9 mouse cellular contexts compared by ENCODE assay signal in genomic region chr12:40837597-40838337, GRCm38 (mm10).
DNase-seq lines count a peak whose midpoint lies in the region; ATAC-seq and TF ChIP-seq lines count a peak whose summit lies in the region.
"Had no signal": no experiment of that assay in that cellular context is flagged by ENCODE, and none has a peak within 500 bp of the region (broad histone marks: within the 10 kb centered on the region; RNA-seq: fewer than 3 reads in every experiment).

No protein-coding gene starts in this region.

- H3K27me3 ChIP-seq in E14TG2a.4 (ENCODE audit: insufficient read depth, low read length) = no peaks in the 10 kb centered on the region
- no peaks in the 10 kb centered on the region for H3K27me3 ChIP-seq in embryonic facial prominence, embryonic 14.5 days (replicated peaks; ENCODE audit: control insufficient read depth, insufficient read depth, low read length)
- H3K27me3 ChIP-seq in heart, embryonic 10.5 days (ENCODE audit: insufficient read depth, poor library complexity, severe bottlenecking) = no peaks in the 10 kb centered on the region
- H3K27me3 ChIP-seq in kidney, postnatal 0 days (ENCODE audit: insufficient read depth, low read length) = no peaks in the 10 kb centered on the region
- no peaks in the 10 kb centered on the region for H3K27me3 ChIP-seq in liver, adult 2 months (ENCODE audit: control insufficient read depth, insufficient read depth, low read length)
- no peaks in the 10 kb centered on the region for H3K27me3 ChIP-seq in neural tube, embryonic 11.5 days (ENCODE audit: control insufficient read depth, insufficient read depth, low read length)
- H3K27me3 ChIP-seq: heart, embryonic 15.5 days had no signal

- no peak overlapping the region for H3K9ac ChIP-seq in embryonic facial prominence, embryonic 14.5 days (ENCODE audit: low read depth, low read length)
- no peak overlapping the region for H3K9ac ChIP-seq in kidney, postnatal 0 days (ENCODE audit: low read depth, low read length)
- no peak overlapping the region for H3K9ac ChIP-seq in liver, adult 2 months (ENCODE audit: low read depth, low read length)
- H3K9ac ChIP-seq in neural tube, embryonic 11.5 days (ENCODE audit: low read length) = no peak overlapping the region
- H3K9ac ChIP-seq: heart, embryonic 15.5 days had no signal

- no peaks in the 10 kb centered on the region for H3K79me2 ChIP-seq in liver, adult 2 months (ENCODE audit: control insufficient read depth, insufficient read depth, low read length)

- H3K4me3 ChIP-seq in E14TG2a.4 (replicated peaks; ENCODE audit: low read length) = no peak overlapping the region
- no peak overlapping the region for H3K4me3 ChIP-seq in embryonic facial prominence, embryonic 14.5 days (ENCODE audit: low read depth, low read length)
- no peak overlapping the region for H3K4me3 ChIP-seq in heart, embryonic 10.5 days
- no peak overlapping the region for H3K4me3 ChIP-seq in kidney, postnatal 0 days (replicated peaks; ENCODE audit: low read depth, low read length)
- no peak overlapping the region for H3K4me3 ChIP-seq in liver, adult 2 months (ENCODE audit: insufficient read depth, low read depth, low read length)
- H3K4me3 ChIP-seq in neural tube, embryonic 11.5 days (ENCODE audit: low read depth, low read length) = no peak overlapping the region
- H3K4me3 ChIP-seq: heart, embryonic 15.5 days had no signal

- DNase-seq in adrenal gland, postnatal 36 days = peak; percentile 65
- DNase-seq in embryonic facial prominence, embryonic 14.5 days (ENCODE audit: low spot score) = peak; percentile 73
- DNase-seq in heart, embryonic 10.5 days (ENCODE audit: low spot score) = peak; percentile 79
- peak; percentile 83 for DNase-seq in kidney, postnatal 0 days (ENCODE audit: low spot score)
- peak; percentile 38 for DNase-seq in liver, adult 2 months (ENCODE audit: extremely low read depth, low read depth, low spot score)
- DNase-seq in neural tube, embryonic 11.5 days (ENCODE audit: low spot score) = peak; percentile 70
- peak; percentile 74 for DNase-seq in telencephalon, adult 2 months (ENCODE audit: low read depth, low spot score)

- H3K4me1 ChIP-seq in E14TG2a.4 (replicated peaks; ENCODE audit: low read depth, low read length) = peaks cover 42% of the 10 kb centered on the region
- 0 out of 2 replicates have a peak, but pooled peaks cover 7% of the 10 kb centered on the region for H3K4me1 ChIP-seq in embryonic facial prominence, embryonic 14.5 days (ENCODE audit: control insufficient read depth, insufficient read depth, low read length)
- peaks cover 16% of the 10 kb centered on the region for H3K4me1 ChIP-seq in heart, embryonic 10.5 days
- H3K4me1 ChIP-seq in kidney, postnatal 0 days (replicated peaks; ENCODE audit: insufficient read depth, low read length) = 0 out of 2 replicates have a peak, but pooled peaks cover 2% of the 10 kb centered on the region
- no peaks in the 10 kb centered on the region; the same call in 1 of the 2 replicates for H3K4me1 ChIP-seq in liver, adult 2 months (ENCODE audit: control insufficient read depth, insufficient read depth, low read length)
- no peaks in the 10 kb centered on the region for H3K4me1 ChIP-seq in neural tube, embryonic 11.5 days (ENCODE audit: control insufficient read depth, insufficient read depth, low read length)

- 3% methylated on average over 8 of the region's 8 CpGs for WGBS in embryonic facial prominence, embryonic 14.5 days
- 4% methylated on average over 8 of the region's 8 CpGs for WGBS in heart, embryonic 10.5 days
- WGBS in kidney, postnatal 0 days = 2% methylated on average over 8 of the region's 8 CpGs
- 12% methylated on average over 8 of the region's 8 CpGs for WGBS in liver, adult 2 months
- 4% methylated on average over 8 of the region's 8 CpGs for WGBS in neural tube, embryonic 11.5 days

- peak; percentile 58; the same call in 1 of the 2 replicates for ATAC-seq in embryonic facial prominence, embryonic 14.5 days (ENCODE audit: low read depth)
- peak; percentile 33 for ATAC-seq in kidney, postnatal 0 days (replicated peaks; ENCODE audit: low FRiP score, low read depth)
- ATAC-seq in neural tube, embryonic 11.5 days (ENCODE audit: insufficient read depth, low FRiP score, low TSS enrichment) = no peak

- H3K27ac ChIP-seq in embryonic facial prominence, embryonic 14.5 days (replicated peaks; ENCODE audit: low read depth, low read length) = no peak overlapping the region
- no peak overlapping the region for H3K27ac ChIP-seq in heart, embryonic 10.5 days
- H3K27ac ChIP-seq in kidney, postnatal 0 days = no peak overlapping the region
- no peak overlapping the region for H3K27ac ChIP-seq in liver, adult 2 months (replicated peaks; ENCODE audit: insufficient read depth, low read depth, low read length)
- no peak overlapping the region for H3K27ac ChIP-seq in neural tube, embryonic 11.5 days (ENCODE audit: low read depth, low read length)
- H3K27ac ChIP-seq: heart, embryonic 15.5 days had no signal

- no peak overlapping the region for H3K4me2 ChIP-seq in embryonic facial prominence, embryonic 14.5 days (ENCODE audit: low read depth, low read length)
- H3K4me2 ChIP-seq in kidney, postnatal 0 days (ENCODE audit: low read length) = no peak overlapping the region
- no peak overlapping the region for H3K4me2 ChIP-seq in neural tube, embryonic 11.5 days (ENCODE audit: low read depth)
- H3K4me2 ChIP-seq: heart, embryonic 15.5 days had no signal

- peak; percentile 98 for TF ChIP-seq CTCF in E14TG2a.4 (conservative IDR thresholded peaks at IDR 0.05; ENCODE audit: low read length)
- peak; percentile 96 for TF ChIP-seq CTCF in kidney, postnatal 0 days (IDR thresholded peaks at IDR 0.05; ENCODE audit: low read depth)
- TF ChIP-seq CTCF in liver, adult 2 months (IDR thresholded peaks at IDR 0.05; ENCODE audit: low read depth, low read length) = peak; percentile 70

- no peaks in the 10 kb centered on the region for H3K36me3 ChIP-seq in E14TG2a.4 (ENCODE audit: insufficient read depth, low read length)
- 0 out of 2 replicates have a peak, but pooled peaks cover 7% of the 10 kb centered on the region for H3K36me3 ChIP-seq in embryonic facial prominence, embryonic 14.5 days (ENCODE audit: control insufficient read depth, insufficient read depth, low read length)
- no peaks in the 10 kb centered on the region for H3K36me3 ChIP-seq in heart, embryonic 10.5 days
- peaks cover 6% of the 10 kb centered on the region; the same call in 1 of the 2 replicates for H3K36me3 ChIP-seq in kidney, postnatal 0 days (ENCODE audit: insufficient read depth, low read length)
- H3K36me3 ChIP-seq in liver, adult 2 months (ENCODE audit: control insufficient read depth, insufficient read depth, low read length) = peaks cover 20% of the 10 kb centered on the region; the same call in 1 of the 2 replicates
- H3K36me3 ChIP-seq in neural tube, embryonic 11.5 days (ENCODE audit: control insufficient read depth, insufficient read depth, low read length) = no peaks in the 10 kb centered on the region
- H3K36me3 ChIP-seq: heart, embryonic 15.5 days had no signal

- H3K9me3 ChIP-seq in E14TG2a.4 (ENCODE audit: low read length) = no peaks in the 10 kb centered on the region
- no peaks in the 10 kb centered on the region for H3K9me3 ChIP-seq in embryonic facial prominence, embryonic 14.5 days (ENCODE audit: control insufficient read depth, low read length)
- H3K9me3 ChIP-seq in heart, embryonic 10.5 days = no peaks in the 10 kb centered on the region
- H3K9me3 ChIP-seq in kidney, postnatal 0 days (replicated peaks; ENCODE audit: low read length) = no peaks in the 10 kb centered on the region
- H3K9me3 ChIP-seq in neural tube, embryonic 11.5 days (ENCODE audit: control insufficient read depth, low read length) = no peaks in the 10 kb centered on the region
- H3K9me3 ChIP-seq: heart, embryonic 15.5 days had no signal

- TF ChIP-seq POLR2A in liver, adult 2 months (IDR thresholded peaks at IDR 0.05; ENCODE audit: extremely low read depth, insufficient read depth, low read length) = no peak
